Mouse (Mus musculus): ENCODE data around the gene Dgkz. TPM values are rescaled to one million over a fixed set of nuclear protein-coding genes. Genes with fewer than 3 reads are reported as not detected.

Dgkz gene
- polyA plus RNA-seq, 1 experiment from 2014 or later, result 28.2 TPM

DNA sequence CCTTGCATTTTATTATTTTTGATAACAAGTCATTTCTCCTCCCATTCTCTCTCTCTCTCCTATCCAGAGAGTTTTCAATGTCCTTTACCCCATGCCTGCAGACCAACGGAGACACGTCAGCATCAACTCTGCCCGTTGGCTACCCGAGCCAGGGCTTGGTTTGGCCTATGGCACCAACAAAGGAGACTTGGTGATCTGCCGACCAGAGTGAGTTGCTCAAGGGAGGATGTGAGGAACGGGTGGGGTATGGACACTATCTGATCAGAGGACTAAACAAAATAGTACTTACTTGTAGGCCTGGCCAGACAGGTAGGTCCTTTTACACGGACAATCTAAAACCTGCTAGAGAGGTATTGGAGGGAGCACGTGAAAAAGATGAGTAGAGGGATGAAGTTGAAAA is 75.2 kb downstream of the Dgkz start:
- Histone ChIP-seq H3K27ac (replicated peaks) (no peak overlapping the region), H3K36me3 (peaks cover 11% of the 10 kb centered on the region), H3K4me2 (replicated peaks) (no peak overlapping the region), H3K9me3 (no peaks in the 10 kb centered on the region), H3K4me1 (peaks cover 17% of the 10 kb centered on the region), H3K9ac (replicated peaks) (no peak overlapping the region), H3K4me3 (no peak overlapping the region), H3K27me3 (no peaks in the 10 kb centered on the region)
- 94% methylated on average over 8 of the region's 8 CpGs for WGBS
- ATAC-seq (replicated peaks), result no peak

DNA sequence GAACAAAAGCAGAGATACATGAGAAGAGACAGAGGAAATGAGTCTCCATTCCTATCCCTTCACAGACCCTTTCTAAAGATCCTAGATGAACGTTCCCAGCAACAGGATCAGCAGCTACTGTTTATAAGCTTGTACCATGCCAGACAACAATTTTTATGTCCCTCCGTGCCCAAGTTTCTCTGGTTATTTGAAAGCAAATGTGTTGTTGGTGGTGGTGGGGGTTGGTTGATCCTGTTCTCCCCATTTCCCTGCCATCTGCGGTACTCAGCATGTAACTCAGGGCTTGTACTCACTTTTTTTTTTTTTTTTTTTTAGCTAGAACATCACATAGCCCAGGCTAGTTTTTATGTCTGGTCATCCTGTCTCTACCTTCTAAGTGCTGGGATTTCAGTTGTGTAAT is 76.5 kb downstream of the Dgkz start:
- Histone ChIP-seq H3K27me3 (no peaks in the 10 kb centered on the region), H3K36me3 (peaks cover 11% of the 10 kb centered on the region), H3K9me3 (no peaks in the 10 kb centered on the region), H3K4me2 (replicated peaks) (no peak overlapping the region), H3K4me1 (0 out of 2 replicates have a peak, but pooled peaks cover 7% of the 10 kb centered on the region), H3K27ac (replicated peaks) (no peak overlapping the region), H3K4me3 (no peak overlapping the region), H3K9ac (replicated peaks) (no peak overlapping the region)
- 88% methylated on average over 3 of the region's 3 CpGs for WGBS
- ATAC-seq (replicated peaks), result no peak

- no peak overlapping the region for H3K4me3 ChIP-seq
- H3K9me3 ChIP-seq, result no peaks in the 10 kb centered on the region
- H3K27me3 ChIP-seq, result no peaks in the 10 kb centered on the region
- ATAC-seq (replicated peaks), result no peak
- no peak overlapping the region for H3K4me2 ChIP-seq (replicated peaks)
- H3K9ac ChIP-seq (replicated peaks), result no peak overlapping the region
- no peak overlapping the region for H3K27ac ChIP-seq (replicated peaks)
- H3K4me1 ChIP-seq, result no peaks in the 10 kb centered on the region
- H3K36me3 ChIP-seq, result peaks cover 11% of the 10 kb centered on the region
Measured at GRCm38 (mm10) chr2:91897968-91898367, 77.7 kb downstream of the Dgkz start.

- H3K36me3 ChIP-seq, result peaks cover 7% of the 10 kb centered on the region
- WGBS, result 94% methylated on average over 3 of the region's 3 CpGs
- no peaks in the 10 kb centered on the region for H3K9me3 ChIP-seq
- no peak for ATAC-seq (replicated peaks)
- no peaks in the 10 kb centered on the region for H3K27me3 ChIP-seq
- H3K4me1 ChIP-seq, result no peaks in the 10 kb centered on the region
- no peak overlapping the region for H3K4me3 ChIP-seq
- H3K9ac ChIP-seq (replicated peaks), result no peak overlapping the region
- H3K4me2 ChIP-seq (replicated peaks), result no peak overlapping the region
- no peak overlapping the region for H3K27ac ChIP-seq (replicated peaks)
Measured at GRCm38 (mm10) chr2:91895401-91895800, 80.3 kb downstream of the Dgkz start.

- 0 out of 2 replicates have a peak, but pooled peaks cover 2% of the 10 kb centered on the region for H3K36me3 ChIP-seq
- no peaks in the 10 kb centered on the region for H3K4me1 ChIP-seq
- H3K4me3 ChIP-seq, result no peak overlapping the region
- no peaks in the 10 kb centered on the region for H3K27me3 ChIP-seq
- no peaks in the 10 kb centered on the region for H3K9me3 ChIP-seq
- H3K9ac ChIP-seq (replicated peaks), result no peak overlapping the region
- ATAC-seq (replicated peaks), result no peak
- H3K27ac ChIP-seq (replicated peaks), result no peak overlapping the region
- H3K4me2 ChIP-seq (replicated peaks), result no peak overlapping the region
- 76% methylated on average over 3 of the region's 3 CpGs for WGBS
Measured at GRCm38 (mm10) chr2:91894716-91895115, 80.9 kb downstream of the Dgkz start.

GRCm38 (mm10) chr2:91884616-91885015 is 91.0 kb downstream of the Dgkz start:
- ATAC-seq (replicated peaks), result no peak
- Histone ChIP-seq H3K4me1 (no peaks in the 10 kb centered on the region), H3K4me3 (no peak overlapping the region), H3K36me3 (peaks cover 6% of the 10 kb centered on the region), H3K9me3 (no peaks in the 10 kb centered on the region), H3K27me3 (no peaks in the 10 kb centered on the region), H3K27ac (replicated peaks) (no peak overlapping the region), H3K4me2 (replicated peaks) (no peak overlapping the region), H3K9ac (replicated peaks) (no peak overlapping the region)
- 64% methylated on average over 4 of the region's 4 CpGs for WGBS

- Histone ChIP-seq H3K4me2 (replicated peaks) (no peak overlapping the region), H3K27me3 (no peaks in the 10 kb centered on the region), H3K36me3 (peaks cover 6% of the 10 kb centered on the region), H3K9ac (replicated peaks) (no peak overlapping the region), H3K4me3 (no peak overlapping the region), H3K27ac (replicated peaks) (peak overlapping the region; percentile 56; the same call in 1 of the 2 replicates), H3K4me1 (peaks cover 4% of the 10 kb centered on the region; the same call in 1 of the 2 replicates), H3K9me3 (no peaks in the 10 kb centered on the region)
- WGBS, result 65% methylated on average over 4 of the region's 4 CpGs
- 0 out of 2 replicates have a peak, but pooled peaks have one; percentile 29 for ATAC-seq (replicated peaks)
Measured at GRCm38 (mm10) chr2:91883961-91884360, 91.7 kb downstream of the Dgkz start.

Small RNA genes within 50 kb of the gene (microRNA-seq; reads per million reads assigned to microRNA genes)
- not detected for gene Mir6999

Other genes starting within 250 kb of the Dgkz start
- 20.0 and 21.8 TPM in 2 replicates for gene Ambra1, start 245.7 kb downstream of the Dgkz start, polyA plus RNA-seq (2015; fragmentation: Nextera tagmentation; extraction: Ambion mirVana)
- gene Chrm4, start 48.6 kb downstream of the Dgkz start, polyA plus RNA-seq (2015; fragmentation: Nextera tagmentation; extraction: Ambion mirVana), result 1.5 and 1.8 TPM in 2 replicates
- 347 and 357 TPM in 2 replicates for gene Mdk, start 43.6 kb downstream of the Dgkz start, polyA plus RNA-seq (2015; fragmentation: Nextera tagmentation; extraction: Ambion mirVana)
- gene Gm9821, start 30.2 kb downstream of the Dgkz start, polyA plus RNA-seq (2015; fragmentation: Nextera tagmentation; extraction: Ambion mirVana), result 0.15 and 0.32 TPM in 2 replicates
- 0.92 and 1.0 TPM in 2 replicates for gene Creb3l1, start 48.6 kb upstream of the Dgkz start, polyA plus RNA-seq (2015; fragmentation: Nextera tagmentation; extraction: Ambion mirVana)
- 46.8 and 48.6 TPM in 2 replicates for gene Phf21a, start 117.3 kb upstream of the Dgkz start, polyA plus RNA-seq (2015; fragmentation: Nextera tagmentation; extraction: Ambion mirVana)

Data from forebrain, embryonic 15.5 days (tissue).